Mouse (Mus musculus) hindbrain, embryonic 14.5 days (tissue): Measurements from ENCODE around the gene Coasy. TPM values are rescaled to one million over a fixed set of nuclear protein-coding genes. Genes with fewer than 3 reads are reported as not detected.
A peak's percentile ranks its signal among the peaks of the same experiment; 100 is the strongest.

ENCODE experiments used
- ATAC-seq: fragments of 200-750 bp; cut with Nextera tagmentation; 2 replicates; pipeline ENCODE4 v1.8.0; 2017; ENCODE audit warnings: moderate number of reproducible peaks, mild to moderate bottlenecking, moderate TSS enrichment, moderate library complexity; ENCODE audit not compliant: low FRiP score
- DNase-seq: peaks from one replicate; pipeline ENCODE4 v3.0.0-alpha.2; 2015; ENCODE audit warnings: low spot score
- H3K27ac ChIP-seq: fragments of 300-500 bp; sonication (generic); 2 replicates; pipeline ENCODE4 v1.5.1; 2014; ENCODE audit warnings: mild to moderate bottlenecking, moderate library complexity
- H3K27me3 ChIP-seq: fragments of 300-500 bp; sonication (generic); 2 replicates; pipeline ENCODE4 v1.6.1; 2014; ENCODE audit warnings: mild to moderate bottlenecking, low read length, mixed read lengths; ENCODE audit not compliant: control insufficient read depth, insufficient read depth
- H3K36me3 ChIP-seq: fragments of 300-500 bp; sonication (generic); replicated peaks from 2 replicates; pipeline ENCODE4 v1.6.1; 2014; ENCODE audit not compliant: control insufficient read depth, insufficient read depth
- H3K4me1 ChIP-seq: fragments of 300-500 bp; sonication (generic); replicated peaks from 2 replicates; pipeline ENCODE4 v1.6.1; 2014; ENCODE audit warnings: antibody characterized with exemption, low read length, mixed read lengths; ENCODE audit not compliant: control insufficient read depth, insufficient read depth
- H3K4me2 ChIP-seq: fragments of 300-500 bp; sonication (generic); replicated peaks from 2 replicates; pipeline ENCODE4 v1.6.1; 2014; ENCODE audit warnings: mild to moderate bottlenecking, moderate library complexity
- H3K4me3 ChIP-seq: fragments of 300-500 bp; sonication (generic); replicated peaks from 2 replicates; pipeline ENCODE4 v1.5.1; 2014; ENCODE audit warnings: mild to moderate bottlenecking, low read length
- H3K9ac ChIP-seq: fragments of 300-500 bp; sonication (generic); 2 replicates; pipeline ENCODE4 v1.6.1; 2014
- H3K9me3 ChIP-seq: fragments of 300-500 bp; sonication (generic); 2 replicates; pipeline ENCODE4 v1.6.1; 2016; ENCODE audit warnings: low read length; ENCODE audit not compliant: control insufficient read depth
- WGBS: fragments of 180-500 bp; shearing (Covaris S2); extraction: QIAGEN DNeasy Blood & Tissue Kit; methylation state at CpG from one replicate; pipeline ENCODE4 v1.1.7; 2014; 5-methylcytosine and 5-hydroxymethylcytosine counted together
- polyA plus RNA-seq: library from polyadenylated mRNA; unstranded; fragments of >200 nt; fragmentation: Nextera tagmentation; extraction: Ambion mirVana; gene quantifications from 2 replicates; pipeline ENCODE4 v1.2.1, GENCODE M21; 2014

Gene Coasy
- polyA plus RNA-seq, 1 experiment from 2014 or later = 37.2 TPM

DNA sequence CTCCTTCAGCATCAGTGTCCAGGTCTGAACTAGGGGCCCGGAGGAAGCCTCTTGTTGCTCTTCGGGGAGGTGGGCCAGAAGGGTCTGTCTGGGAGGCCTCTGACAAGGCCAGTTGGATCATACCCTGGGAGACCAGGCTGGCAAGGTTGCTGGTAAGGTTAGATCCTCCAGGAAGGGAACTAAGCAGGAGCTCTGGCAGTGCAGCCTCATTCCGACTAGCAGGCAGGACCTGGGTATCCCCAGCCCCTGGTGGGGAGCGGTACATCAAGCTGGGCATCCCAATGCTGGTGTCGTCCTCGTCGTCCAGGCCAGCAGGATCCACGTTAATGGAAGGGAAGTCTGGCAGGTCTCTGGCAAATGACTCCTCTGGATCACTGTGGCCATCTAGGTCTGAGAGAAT lies 15.9 kb downstream of the Coasy start:
- Histone ChIP-seq H3K9me3 (no peaks in the 10 kb centered on the region), H3K36me3 (peaks cover 77% of the 10 kb centered on the region), H3K4me1 (peaks cover 6% of the 10 kb centered on the region), H3K4me3 (no peak overlapping the region), H3K4me2 (no peak overlapping the region), H3K27ac (no peak overlapping the region), H3K9ac (no peak overlapping the region), H3K27me3 (no peaks in the 10 kb centered on the region)
- ATAC-seq = no peak
- 95% methylated on average over 8 of the region's 8 CpGs for WGBS
- no peak for DNase-seq

- H3K9me3 ChIP-seq = no peaks in the 10 kb centered on the region
- peaks cover 83% of the 10 kb centered on the region for H3K36me3 ChIP-seq
- WGBS = 96% methylated on average over 5 of the region's 5 CpGs
- no peak overlapping the region for H3K4me2 ChIP-seq
- H3K9ac ChIP-seq = no peak overlapping the region
- H3K4me3 ChIP-seq = no peak overlapping the region
- no peak for ATAC-seq
- no peaks in the 10 kb centered on the region for H3K27me3 ChIP-seq
- H3K27ac ChIP-seq = no peak overlapping the region
- H3K4me1 ChIP-seq = no peaks in the 10 kb centered on the region
- no peak for DNase-seq
Measured at GRCm38 (mm10) chr11:101103011-101103410, 20.6 kb downstream of the Coasy start.

- H3K9ac ChIP-seq = no peak overlapping the region
- no peaks in the 10 kb centered on the region for H3K4me1 ChIP-seq
- H3K4me2 ChIP-seq = no peak overlapping the region
- no peaks in the 10 kb centered on the region for H3K9me3 ChIP-seq
- no peak overlapping the region for H3K27ac ChIP-seq
- peaks cover 19% of the 10 kb centered on the region for H3K36me3 ChIP-seq
- WGBS = 68% methylated on average over 4 of the region's 4 CpGs
- no peaks in the 10 kb centered on the region for H3K27me3 ChIP-seq
- no peak for ATAC-seq
- no peak overlapping the region for H3K4me3 ChIP-seq
- no peak for DNase-seq
Measured at GRCm38 (mm10) chr11:101109351-101109750, 27.0 kb downstream of the Coasy start.

- peaks cover 3% of the 10 kb centered on the region; the same call in 1 of the 2 replicates for H3K4me1 ChIP-seq
- ATAC-seq (no peak), DNase-seq (no peak)
- no peaks in the 10 kb centered on the region for H3K9me3 ChIP-seq
- H3K4me2 ChIP-seq = no peak overlapping the region
- H3K4me3 ChIP-seq = no peak overlapping the region
- 73% methylated on average over 5 of the region's 5 CpGs for WGBS
- no peaks in the 10 kb centered on the region for H3K27me3 ChIP-seq
- H3K9ac ChIP-seq = no peak overlapping the region
- peaks cover 6% of the 10 kb centered on the region; the same call in 1 of the 2 replicates for H3K36me3 ChIP-seq
- H3K27ac ChIP-seq = no peak overlapping the region
Measured at GRCm38 (mm10) chr11:101110708-101111107, 28.3 kb downstream of the Coasy start.

DNA sequence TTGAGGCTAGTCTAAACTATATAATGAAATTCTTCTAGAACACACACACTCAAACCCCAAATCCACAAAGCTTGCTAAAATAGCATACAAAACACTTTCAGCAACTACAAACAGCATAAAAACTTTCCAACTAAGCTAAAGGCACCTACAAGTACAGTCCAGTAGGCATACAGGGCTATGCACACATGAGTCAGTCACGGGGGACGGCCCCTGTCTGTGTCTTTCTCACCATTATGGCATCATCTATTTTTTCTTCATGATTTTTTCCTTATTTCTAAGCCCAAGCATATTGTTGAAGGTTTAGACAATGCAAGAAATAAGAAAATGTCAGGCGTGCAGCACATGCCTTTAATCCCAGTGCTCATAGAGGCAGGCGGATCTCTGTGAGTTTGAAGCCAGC lies 28.8 kb downstream of the Coasy start:
- H3K4me2 ChIP-seq = no peak overlapping the region
- no peak overlapping the region for H3K9ac ChIP-seq
- no peak overlapping the region for H3K4me3 ChIP-seq
- peaks cover 7% of the 10 kb centered on the region; the same call in 1 of the 2 replicates for H3K4me1 ChIP-seq
- H3K27ac ChIP-seq = no peak overlapping the region
- H3K27me3 ChIP-seq = no peaks in the 10 kb centered on the region
- DNase-seq = no peak
- no peaks in the 10 kb centered on the region for H3K9me3 ChIP-seq
- WGBS = 92% methylated on average over 4 of the region's 4 CpGs
- no peak for ATAC-seq
- peaks cover 1% of the 10 kb centered on the region; the same call in 1 of the 2 replicates for H3K36me3 ChIP-seq

GRCm38 (mm10) chr11:101112186-101112585 lies 29.8 kb downstream of the Coasy start:
- 91% methylated on average over 3 of the region's 3 CpGs for WGBS
- Histone ChIP-seq H3K9me3 (no peaks in the 10 kb centered on the region), H3K9ac (no peak overlapping the region), H3K27me3 (no peaks in the 10 kb centered on the region), H3K4me1 (peaks cover 7% of the 10 kb centered on the region; the same call in 1 of the 2 replicates), H3K27ac (no peak overlapping the region), H3K4me2 (no peak overlapping the region), H3K4me3 (no peak overlapping the region), H3K36me3 (no peaks in the 10 kb centered on the region)
- ATAC-seq = no peak
- DNase-seq = no peak

- H3K4me1 ChIP-seq = peaks cover 23% of the 10 kb centered on the region
- 37% methylated on average over 2 of the region's 2 CpGs for WGBS
- peak overlapping the region; percentile 8; the same call in 1 of the 2 replicates for H3K4me2 ChIP-seq
- H3K4me3 ChIP-seq = no peak overlapping the region
- H3K27me3 ChIP-seq = no peaks in the 10 kb centered on the region
- H3K36me3 ChIP-seq = no peaks in the 10 kb centered on the region
- ATAC-seq = no peak
- H3K9me3 ChIP-seq = no peaks in the 10 kb centered on the region
- H3K9ac ChIP-seq = 0 out of 2 replicates have a peak overlapping the region, but pooled peaks have one; percentile 2
- DNase-seq = no peak
- peak overlapping the region; percentile 34 for H3K27ac ChIP-seq
Measured at GRCm38 (mm10) chr11:101115564-101115963, 33.2 kb downstream of the Coasy start.

DNA sequence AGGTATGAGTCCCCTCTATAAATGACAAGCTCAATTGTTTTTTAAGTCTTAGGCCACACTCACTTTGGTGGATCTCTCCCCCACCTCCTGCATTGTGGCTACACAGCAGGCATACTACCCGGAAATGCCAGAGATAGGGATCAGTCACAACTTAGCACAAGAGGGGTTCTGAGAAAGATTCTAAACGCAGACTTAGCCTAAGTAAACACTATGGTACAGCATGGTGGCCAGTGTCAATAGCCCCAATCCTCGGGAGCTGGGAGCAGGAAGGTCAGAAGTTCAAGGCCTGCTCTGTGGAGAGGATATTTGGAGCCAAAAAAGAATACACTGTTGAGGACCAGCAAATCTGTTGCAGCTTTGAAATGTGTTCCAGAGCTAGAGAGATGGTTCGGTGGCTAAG lies 35.7 kb downstream of the Coasy start:
- ATAC-seq = no peak
- Histone ChIP-seq H3K4me2 (peak overlapping the region; percentile 82), H3K9me3 (no peaks in the 10 kb centered on the region), H3K27ac (no peak overlapping the region), H3K4me1 (peaks cover 33% of the 10 kb centered on the region), H3K4me3 (peak overlapping the region; percentile 85), H3K27me3 (no peaks in the 10 kb centered on the region), H3K36me3 (peaks cover 7% of the 10 kb centered on the region; the same call in 1 of the 2 replicates), H3K9ac (peak overlapping the region; percentile 89; the same call in 1 of the 2 replicates)
- 56% methylated on average over 4 of the region's 4 CpGs for WGBS
- no peak for DNase-seq

DNA sequence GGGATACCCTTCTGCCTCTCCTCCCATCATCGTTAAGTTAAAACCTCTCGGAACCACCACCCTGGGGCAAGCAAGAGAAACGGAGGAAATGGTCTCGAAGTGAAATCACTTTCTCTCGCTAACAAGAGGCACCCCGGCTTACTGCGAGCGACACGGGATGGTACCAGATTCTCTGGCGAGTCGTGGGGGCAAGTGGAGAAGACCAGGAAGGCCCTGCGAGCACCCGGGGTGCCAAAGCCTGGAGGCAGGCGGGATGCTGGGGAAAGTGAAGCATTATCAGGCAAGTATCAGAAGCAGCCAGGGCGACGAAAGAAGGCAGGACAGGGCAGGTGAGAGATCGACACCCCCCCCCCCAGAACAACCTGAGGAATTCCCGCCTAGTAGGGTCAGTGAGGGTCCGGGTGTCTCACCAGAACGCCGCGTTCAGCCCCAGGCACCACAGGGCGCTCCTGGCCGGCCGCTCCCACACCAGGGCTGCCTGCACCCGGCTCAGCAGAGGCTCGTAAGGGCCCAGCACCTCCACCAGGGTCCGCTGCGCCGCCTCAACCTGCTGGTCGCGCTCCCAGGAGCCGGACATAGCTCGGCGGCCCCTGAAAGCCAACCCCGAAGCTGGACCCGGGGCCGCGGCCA lies 36.9 kb downstream of the Coasy start:
- peaks cover 16% of the 10 kb centered on the region for H3K36me3 ChIP-seq
- DNase-seq = no peak
- H3K4me1 ChIP-seq = peaks cover 33% of the 10 kb centered on the region
- H3K27me3 ChIP-seq = no peaks in the 10 kb centered on the region
- 1% methylated on average over 36 of the region's 39 CpGs for WGBS
- H3K9me3 ChIP-seq = no peaks in the 10 kb centered on the region
- peak overlapping the region; percentile 89 for H3K9ac ChIP-seq
- H3K4me2 ChIP-seq = peak overlapping the region; percentile 82
- peak overlapping the region; percentile 81 for H3K27ac ChIP-seq
- peak overlapping the region; percentile 85 for H3K4me3 ChIP-seq
- peak; percentile 75 for ATAC-seq
